In genomic region chr11:11808820-11809403, GRCm38 (mm10) we compare ENCODE assay signal across 8 mouse cellular contexts. TPM values are rescaled to one million over a fixed set of nuclear protein-coding genes. Genes with fewer than 3 reads are reported as not detected.
A peak's percentile ranks its signal among the peaks of the same experiment; 100 is the strongest.
DNase-seq lines count a peak whose midpoint lies in the region; ATAC-seq lines count a peak whose summit lies in the region.

Fignl1 (minus strand) TSS chr11:11808962.

- DNase-seq in adrenal gland, adult 8-10 months = peak; percentile 93
- peak; percentile 98 for DNase-seq in embryo, embryonic 11.5 days (ENCODE audit: low read depth, low spot score)
- peak; percentile 90 to 95 for DNase-seq in gastrocnemius, postnatal 36 days
- peak; percentile 95 for DNase-seq in left cerebral cortex, postnatal 25 days (ENCODE audit: low spot score in 2 of 2)
- peak; percentile 99 for DNase-seq in mesoderm, embryonic 11.5 days (ENCODE audit: low read depth, low spot score)
- peak; percentile 94 for DNase-seq in right cerebral cortex, postnatal 25 days
- peak; percentile 94 to 95 for DNase-seq in urinary bladder, postnatal 36 days (ENCODE audit: low spot score in 2 of 2)

- H3K27me3 ChIP-seq in intestine, embryonic 16.5 days (replicated peaks; ENCODE audit: control insufficient read depth, insufficient read depth, low read length) = no peaks in the 10 kb centered on the region

- intact Hi-C loops in gastrocnemius, postnatal 36 days (cut with DNase I) = no loop called here
- intact Hi-C loops in left cerebral cortex, postnatal 25 days (cut with DNase I) = no loop called here

- H3K4me2 ChIP-seq in intestine, embryonic 16.5 days (ENCODE audit: low read depth, low read length) = peak within 1 kb of the TSS; percentile 92

- peak; percentile 98 for ATAC-seq in intestine, embryonic 16.5 days

- no peaks in the 10 kb centered on the region for H3K9me3 ChIP-seq in intestine, embryonic 16.5 days (ENCODE audit: control insufficient read depth, low read length)

- H3K4me3 ChIP-seq in intestine, embryonic 16.5 days (ENCODE audit: low read length) = peak within 1 kb of the TSS; percentile 69

- H3K27ac ChIP-seq in intestine, embryonic 16.5 days (ENCODE audit: low read length) = peak within 1 kb of the TSS; percentile 99

- H3K9ac ChIP-seq in intestine, embryonic 16.5 days (ENCODE audit: low read depth, low read length) = peak within 1 kb of the TSS; percentile 85

- peaks cover 11% of the 10 kb centered on the region for H3K4me1 ChIP-seq in intestine, embryonic 16.5 days (ENCODE audit: control insufficient read depth, insufficient read depth, low read length)

- under 1% methylated on average over 53 of the region's 53 CpGs for WGBS in intestine, embryonic 16.5 days

- H3K36me3 ChIP-seq in intestine, embryonic 16.5 days (ENCODE audit: control insufficient read depth, insufficient read depth, low read length) = no peaks in the 10 kb centered on the region

RNA-seq across cellular contexts. Expression of gene Fignl1, which starts in this region (rescaled TPM):
- 1 to 10 TPM; 1.3 to 2.8 (median 2.1) TPM for total RNA-seq in adrenal gland, adult 8-10 months (2022)
- under 1 TPM; 0.30 to 0.36 TPM for total RNA-seq in gastrocnemius, postnatal 36 days (2021)
- 38.1 and 40.4 TPM in 2 replicates for polyA plus RNA-seq in intestine, embryonic 16.5 days (2015; fragmentation: Nextera tagmentation; extraction: Ambion mirVana)
- 1 to 10 TPM in 1 of 2 experiments, under 1 TPM in 1; 0.73 to 1.0 TPM for total RNA-seq in left cerebral cortex, postnatal 25 days (2021)

Comparison
In these comparisons a context has a peak if more than half of its experiments do, and no peak if none do; other contexts are left out.
1. Peak in every context shown above with its lines: DNase-seq, ATAC-seq, H3K4me3 ChIP-seq and H3K27ac ChIP-seq.
2. Peak in DNase-seq in gastrocnemius, postnatal 36 days; RNA of the gene not detected or under 1 TPM.